Mouse (Mus musculus): ENCODE measurements around the gene Lcn2.

- TF ChIP-seq CTCF (IDR thresholded peaks at IDR 0.05; ENCODE audit: low read depth, low read length) (no peak), POLR2A (IDR thresholded peaks at IDR 0.05; ENCODE audit: extremely low read depth, insufficient read depth, low read length) (no peak)
These were observed 43.3 kb downstream of the Lcn2 start for GRCm38 (mm10) chr2:32344598-32345321.

Measured in liver, adult 2 months (tissue).